Mouse (Mus musculus) heart, adult 2 months (tissue): ENCODE results near the gene Spata13.

Source experiments
- CTCF ChIP-seq: fragments of 200-600 bp; IDR thresholded peaks from 2 replicates; pipeline ENCODE4 v1.8.1; 2022; ENCODE audit warnings: antibody characterized with exemption, mild to moderate bottlenecking, moderate library complexity
- EP300 ChIP-seq: fragments of 200-500 bp; IDR thresholded peaks from 2 replicates; pipeline ENCODE4 v1.6.1; 2011; ENCODE audit warnings: low read depth, low read length, control low read depth; ENCODE audit not compliant: insufficient read depth
- POLR2A ChIP-seq: fragments of 200-500 bp; IDR thresholded peaks from 2 replicates; pipeline ENCODE4 v1.6.1; 2011; ENCODE audit warnings: mild to moderate bottlenecking, low read depth, low read length, control low read depth; ENCODE audit not compliant: insufficient read depth

DNA sequence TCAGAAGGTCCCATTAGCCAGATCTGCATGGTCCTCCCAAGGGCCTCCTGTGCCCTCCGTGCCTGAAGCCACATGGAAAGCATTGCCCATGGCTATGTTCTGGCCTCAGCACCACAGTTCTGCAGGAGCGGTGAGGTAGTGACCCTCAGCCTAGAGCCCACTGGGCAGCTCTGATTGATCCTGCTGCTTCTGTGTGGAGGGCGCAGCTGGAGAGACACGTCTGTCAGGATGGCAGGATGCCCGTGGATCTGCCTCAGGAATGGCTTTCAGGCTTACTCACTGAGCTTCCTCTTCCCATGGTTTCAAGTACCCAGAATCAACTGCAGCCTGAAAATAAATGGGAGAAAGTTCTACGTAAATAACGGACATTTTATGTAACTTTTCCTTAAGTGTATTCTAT lies 14.1 kb downstream of the Spata13 start:
- TF ChIP-seq CTCF, result no peak
- no peak for TF ChIP-seq POLR2A
- no peak for TF ChIP-seq EP300
